Mouse (Mus musculus): Measurements from ENCODE around the gene Mamdc2.
A peak's percentile ranks its signal among the peaks of the same experiment; 100 is the strongest.

Mamdc2 gene

DNA sequence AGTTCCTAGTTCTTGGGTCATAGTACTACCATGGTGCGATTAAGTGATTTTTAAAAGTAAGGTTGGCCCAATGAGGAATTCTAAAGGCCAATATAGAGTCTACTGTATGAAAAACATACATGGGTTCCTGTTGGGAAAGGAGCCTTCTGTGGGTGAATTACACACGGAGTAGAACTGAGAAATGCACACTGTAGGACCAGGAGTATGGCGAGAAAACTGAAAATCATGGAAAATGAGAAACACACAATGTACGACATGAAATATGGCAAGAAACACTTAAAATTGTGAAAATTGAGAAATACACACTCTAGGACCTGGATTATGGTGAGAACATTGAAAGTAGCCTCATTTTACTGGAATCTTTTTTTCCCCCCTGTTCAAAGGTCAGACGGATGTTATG is 91.0 kb downstream of the Mamdc2 start:
- DNase-seq (ENCODE audit: low spot score): no peak

DNA sequence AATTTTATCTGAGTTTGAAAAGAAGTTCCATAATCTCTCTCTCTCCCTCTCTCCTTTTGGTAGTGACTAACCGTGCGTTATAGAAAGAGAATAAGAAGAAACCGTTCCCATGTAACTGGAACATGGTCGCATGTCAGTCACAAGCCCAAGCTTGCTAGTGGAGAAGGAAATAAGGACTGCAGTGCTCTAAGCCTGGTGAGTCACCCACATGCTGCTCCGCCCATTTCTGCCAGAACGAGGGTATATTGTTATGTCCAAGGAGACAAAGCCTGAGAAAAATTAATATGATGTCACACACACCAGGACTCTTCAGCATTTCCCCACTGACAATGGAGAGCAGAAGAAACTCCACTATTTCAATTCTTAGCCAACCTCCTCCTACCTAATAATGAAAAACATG is 93.5 kb downstream of the Mamdc2 start:
- DNase-seq (ENCODE audit: low spot score): no peak

- peak; percentile 7 for DNase-seq (ENCODE audit: low spot score)
Measured at GRCm38 (mm10) chr19:23353881-23354401, 94.3 kb downstream of the Mamdc2 start.

- no peak for DNase-seq (ENCODE audit: low spot score)
Measured at GRCm38 (mm10) chr19:23353161-23353560, 95.1 kb downstream of the Mamdc2 start.

- no peak for DNase-seq (ENCODE audit: low spot score)
Measured at GRCm38 (mm10) chr19:23351808-23352491, 96.3 kb downstream of the Mamdc2 start.

DNA sequence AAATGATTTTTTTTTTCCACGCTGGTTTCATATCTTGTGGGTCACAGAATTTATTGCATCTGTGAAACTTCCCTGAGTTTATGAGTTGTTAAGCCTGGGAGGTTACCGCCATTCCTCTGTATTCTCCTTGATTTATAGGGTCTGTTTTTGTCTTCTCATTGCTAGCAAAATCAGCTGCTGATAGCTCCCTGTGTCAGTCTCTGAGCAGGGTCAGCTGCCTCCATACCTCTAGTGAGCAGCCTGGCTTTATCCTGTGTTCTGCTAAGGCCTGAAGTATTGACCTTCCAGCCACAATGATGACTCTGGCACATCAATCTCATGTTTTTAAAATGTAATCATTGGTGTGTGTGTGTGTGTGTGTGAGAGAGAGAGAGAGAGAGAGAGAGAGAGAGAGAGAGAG is 98.3 kb downstream of the Mamdc2 start:
- no peak for DNase-seq (ENCODE audit: low spot score)

GRCm38 (mm10) chr19:23342782-23343181 is 105.5 kb downstream of the Mamdc2 start:
- DNase-seq (ENCODE audit: low spot score): no peak

DNA sequence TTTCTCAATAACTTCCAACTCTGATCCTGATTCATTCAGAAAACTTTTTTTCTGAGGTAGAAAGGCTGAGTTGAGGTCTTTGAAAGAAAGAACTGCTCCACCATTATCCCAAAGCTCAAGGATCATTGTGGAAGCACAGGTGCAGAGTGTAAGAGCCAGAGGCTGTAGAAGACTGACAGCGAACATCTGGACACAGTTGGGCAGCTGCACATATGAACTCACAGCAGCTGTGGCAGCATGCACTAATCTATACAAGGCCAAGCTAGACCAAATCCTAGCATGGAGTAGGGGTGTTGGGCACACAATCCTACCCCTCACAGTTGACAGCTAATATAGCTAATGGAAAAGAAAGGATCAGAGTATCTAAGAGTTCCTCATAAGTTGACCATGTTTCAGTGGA is 115.4 kb downstream of the Mamdc2 start:
- no peak for DNase-seq (ENCODE audit: low spot score)

DNA sequence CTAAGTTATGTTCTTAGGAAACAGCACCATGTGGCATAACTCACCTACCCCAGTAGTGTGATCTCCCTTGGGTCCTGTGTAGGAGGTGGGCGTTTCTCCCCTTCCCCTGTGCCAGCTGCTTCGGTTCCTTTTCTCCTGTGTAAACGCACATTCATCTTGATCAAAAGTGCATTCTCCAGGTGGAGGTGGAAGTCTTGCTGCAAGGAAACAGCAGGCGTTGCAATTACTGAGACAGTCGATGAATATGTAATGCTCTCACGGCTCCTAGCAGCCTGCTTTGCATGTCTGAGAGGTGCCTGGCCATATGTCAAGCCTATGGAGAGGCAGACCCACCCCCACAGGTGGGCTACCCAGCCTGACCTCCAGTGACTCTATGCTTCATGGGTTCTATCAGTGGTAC is 117.4 kb downstream of the Mamdc2 start:
- no peak for DNase-seq (ENCODE audit: low spot score)

GRCm38 (mm10) chr19:23329346-23329745 is 118.9 kb downstream of the Mamdc2 start:
- DNase-seq (ENCODE audit: low spot score): no peak

DNA sequence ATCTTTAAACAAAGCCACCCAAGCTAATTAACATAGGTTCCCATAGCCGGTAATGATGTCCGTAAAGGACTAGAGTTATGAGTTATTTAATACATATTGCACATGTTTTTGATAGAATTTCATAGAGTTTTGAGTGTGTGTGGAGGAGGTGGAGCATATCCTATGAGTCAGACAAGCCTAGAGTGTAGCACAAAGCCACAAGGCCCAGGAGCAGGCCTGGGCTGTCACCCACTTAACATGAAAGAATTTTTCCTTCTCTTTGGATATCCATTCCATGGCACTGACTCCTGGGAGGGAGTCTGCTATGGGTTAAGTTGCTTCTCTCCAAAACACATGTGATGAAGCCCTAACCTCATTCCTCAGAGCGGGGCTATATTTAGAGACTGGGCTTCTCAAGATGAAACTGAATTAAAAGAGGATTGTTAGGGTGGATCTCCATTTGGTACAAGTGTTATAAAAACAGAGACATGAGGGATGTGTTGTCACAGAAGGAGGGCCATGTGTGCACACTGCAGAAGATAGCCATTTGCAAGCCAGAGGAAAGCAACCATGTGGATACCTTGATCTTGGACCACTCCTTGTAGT is 121.1 kb downstream of the Mamdc2 start:
- no peak for DNase-seq (ENCODE audit: low spot score)

DNA sequence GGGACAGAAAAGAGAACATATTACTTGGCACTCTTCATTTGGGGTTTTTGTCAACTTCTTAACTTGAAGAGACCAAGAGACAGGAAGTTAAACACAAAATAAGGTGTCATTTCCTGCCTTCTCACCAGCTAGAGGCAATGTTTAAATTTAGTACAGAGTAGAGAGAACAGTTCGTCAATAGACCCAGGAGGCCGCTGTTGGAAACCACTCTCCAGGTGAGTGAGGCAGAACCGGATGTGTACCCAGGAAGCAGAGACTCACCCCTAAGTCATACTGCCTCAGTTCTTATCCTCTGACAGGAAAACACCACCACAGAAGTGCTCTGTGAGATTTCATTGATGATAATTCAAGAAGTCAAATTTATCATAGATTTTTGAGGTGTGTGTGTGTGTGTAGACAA is 125.1 kb downstream of the Mamdc2 start:
- no peak for DNase-seq (ENCODE audit: low spot score)

- DNase-seq (ENCODE audit: low spot score): no peak
Measured at GRCm38 (mm10) chr19:23317989-23318358, 130.3 kb downstream of the Mamdc2 start.

- DNase-seq (ENCODE audit: low spot score): no peak
Measured at GRCm38 (mm10) chr19:23317295-23317988, 130.8 kb downstream of the Mamdc2 start.

DNA sequence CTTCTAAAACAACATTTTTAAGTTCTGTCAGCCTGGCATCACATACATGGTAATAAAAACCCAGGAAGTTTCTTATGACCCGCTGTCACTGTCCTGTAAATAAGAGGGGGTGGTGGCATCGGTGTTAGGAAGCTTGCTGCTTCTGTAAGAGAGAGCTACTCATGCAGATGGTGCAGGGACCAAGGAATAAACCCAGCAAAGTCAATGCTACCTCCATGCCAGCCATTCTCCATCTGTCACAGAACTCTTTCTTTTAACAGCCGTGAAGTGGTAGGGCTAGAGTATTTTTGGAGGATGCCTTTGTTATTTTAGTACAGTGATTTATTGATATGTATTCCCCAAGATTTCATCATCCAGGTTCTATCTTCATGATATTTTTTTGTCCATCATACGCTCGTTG is 131.4 kb downstream of the Mamdc2 start:
- DNase-seq (ENCODE audit: low spot score): no peak

GRCm38 (mm10) chr19:23309979-23310378 is 138.3 kb downstream of the Mamdc2 start:
- no peak for DNase-seq (ENCODE audit: low spot score)

DNA sequence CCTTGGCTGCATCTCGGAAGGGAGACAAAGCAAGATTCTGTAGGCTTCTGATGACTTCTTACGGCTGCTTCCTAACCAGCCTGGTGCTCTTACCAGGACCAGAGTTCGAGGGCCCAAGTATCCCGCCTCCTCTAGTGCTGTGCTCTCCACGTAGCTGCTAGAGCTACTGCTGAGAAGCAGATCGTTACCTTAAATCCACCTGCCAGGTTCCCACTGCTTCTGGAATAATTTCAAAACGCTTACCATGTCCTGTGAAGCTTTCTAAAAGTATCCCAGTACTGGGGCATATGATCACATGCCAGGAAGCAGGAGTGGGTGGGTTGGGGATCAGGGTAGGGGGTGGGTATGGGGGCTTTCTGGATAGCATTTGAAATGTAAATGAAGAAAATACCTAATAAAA is 141.6 kb downstream of the Mamdc2 start:
- DNase-seq (ENCODE audit: low spot score): no peak

- DNase-seq (ENCODE audit: low spot score): no peak
Measured at GRCm38 (mm10) chr19:23299987-23300386, 148.3 kb downstream of the Mamdc2 start.

DNA sequence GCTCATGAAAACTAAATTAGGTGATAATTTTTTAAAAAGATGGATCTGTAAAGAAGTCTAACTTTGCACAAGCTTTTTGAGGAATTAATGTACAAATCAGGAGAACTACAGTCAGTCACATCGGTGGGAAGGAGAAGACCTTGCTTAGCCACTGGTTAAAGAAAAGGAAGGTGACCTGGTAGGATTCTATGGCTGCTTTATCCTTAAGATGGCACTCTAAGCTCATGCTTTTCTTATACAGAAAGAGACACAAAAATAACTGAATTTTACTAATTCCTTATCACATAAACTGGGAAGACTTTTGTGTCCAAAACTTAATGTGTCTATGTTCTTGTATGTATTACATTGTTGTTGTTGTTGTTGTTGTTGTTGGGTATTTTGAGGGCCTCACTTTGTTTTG is 149.3 kb downstream of the Mamdc2 start:
- DNase-seq (ENCODE audit: low spot score): no peak

- no peak for DNase-seq (ENCODE audit: low spot score)
Measured at GRCm38 (mm10) chr19:23297191-23297590, 151.1 kb downstream of the Mamdc2 start.

DNA sequence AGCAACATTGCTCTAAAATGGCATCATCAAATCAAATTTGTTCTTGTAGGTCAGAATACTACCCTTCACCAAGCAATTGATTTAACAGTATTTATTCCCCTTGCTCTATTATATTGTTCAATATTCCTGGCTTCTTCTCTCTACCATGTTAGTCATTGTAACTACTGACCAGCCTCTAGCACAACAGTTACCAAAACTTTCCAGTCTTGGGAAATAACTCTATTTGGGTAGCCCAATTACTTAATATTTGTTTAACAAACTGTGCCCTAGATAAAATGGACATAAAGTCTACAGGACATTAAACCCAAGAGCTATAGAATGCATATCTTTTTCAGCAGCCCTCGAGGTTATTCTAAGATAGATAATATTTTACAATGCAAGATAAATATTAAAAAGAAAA is 159.0 kb downstream of the Mamdc2 start:
- no peak for DNase-seq (ENCODE audit: low spot score)

GRCm38 (mm10) chr19:23281911-23282660 is 166.2 kb downstream of the Mamdc2 start:
- no peak for DNase-seq (ENCODE audit: low spot score)
